Mouse (Mus musculus) heart, postnatal 4 days (tissue): ENCODE measurements around the gene Ethe1. TPM values are rescaled to one million over a fixed set of nuclear protein-coding genes. Genes with fewer than 3 reads are reported as not detected.

Source experiments
- DNase-seq: peaks from one replicate; pipeline ENCODE4 v3.0.0; 2021
- total RNA-seq, 2 experiments: library from RNA; stranded (reverse); gene quantifications; 2 replicates each; pipeline ENCODE4 v1.2.3; 2021

The Ethe1 gene
- total RNA-seq, 2 experiments from 2014 or later, result 15.9 to 16.9 TPM

DNA sequence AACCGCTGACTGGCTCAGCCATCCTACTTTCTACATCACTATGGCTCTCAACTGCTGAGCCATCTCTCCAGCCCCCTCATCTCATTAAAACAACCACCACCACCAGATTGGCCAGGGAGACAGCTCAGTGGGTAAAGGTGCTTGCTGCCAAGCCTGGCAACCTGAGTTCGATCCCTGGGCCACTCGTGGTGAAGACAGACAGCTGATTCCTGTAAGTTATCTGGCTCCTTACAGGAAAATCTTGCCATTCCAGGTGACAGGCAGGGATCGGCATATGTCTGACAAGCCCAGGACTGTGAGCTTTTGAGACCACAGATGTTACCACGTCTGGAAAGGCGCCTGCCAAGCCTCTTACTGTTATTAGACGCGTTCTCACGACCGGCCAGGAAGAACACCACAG, 9.5 kb upstream of the Ethe1 start:
- DNase-seq, result no peak

DNA sequence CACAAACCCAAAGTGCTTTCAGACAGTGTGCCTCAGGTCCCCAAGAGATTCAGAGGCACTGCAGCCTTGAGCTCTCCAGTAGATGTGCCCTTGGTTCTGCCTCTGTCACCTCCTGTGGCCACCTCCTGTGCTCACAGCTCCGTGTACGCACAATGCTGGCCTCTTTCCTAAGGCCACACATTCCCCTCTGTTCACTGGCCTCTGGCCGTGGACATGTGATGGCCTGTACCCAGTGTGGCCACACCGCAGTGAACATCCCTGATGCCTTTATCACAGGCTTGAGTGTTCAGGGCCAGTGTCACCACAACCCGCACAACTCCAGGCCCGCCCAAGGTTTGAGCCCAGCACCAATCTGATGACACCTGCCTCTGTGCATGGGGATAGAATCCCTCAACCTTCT, 2.5 kb upstream of the Ethe1 start:
- DNase-seq, result no peak

DNA sequence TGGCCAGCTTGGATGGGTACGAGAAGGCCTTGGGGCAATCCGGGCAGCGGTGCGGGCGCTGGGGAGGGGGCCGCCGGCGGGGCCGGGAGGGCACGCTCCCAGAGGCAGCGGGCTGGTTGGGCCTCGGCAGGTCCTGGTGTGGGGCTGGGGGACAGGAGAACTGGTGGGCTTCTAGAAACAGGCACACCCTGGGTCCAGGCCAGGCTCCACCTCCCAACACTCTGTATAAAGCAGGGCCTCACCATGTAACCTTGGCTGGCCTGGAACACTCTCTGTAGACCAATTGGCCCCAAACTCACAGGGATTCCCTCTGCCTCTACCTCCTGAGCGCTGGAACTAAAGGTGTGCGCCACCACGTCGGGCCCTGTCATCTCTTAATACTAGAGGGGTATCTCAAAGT, 1.3 kb upstream of the Ethe1 start:
- DNase-seq, result no peak

DNA sequence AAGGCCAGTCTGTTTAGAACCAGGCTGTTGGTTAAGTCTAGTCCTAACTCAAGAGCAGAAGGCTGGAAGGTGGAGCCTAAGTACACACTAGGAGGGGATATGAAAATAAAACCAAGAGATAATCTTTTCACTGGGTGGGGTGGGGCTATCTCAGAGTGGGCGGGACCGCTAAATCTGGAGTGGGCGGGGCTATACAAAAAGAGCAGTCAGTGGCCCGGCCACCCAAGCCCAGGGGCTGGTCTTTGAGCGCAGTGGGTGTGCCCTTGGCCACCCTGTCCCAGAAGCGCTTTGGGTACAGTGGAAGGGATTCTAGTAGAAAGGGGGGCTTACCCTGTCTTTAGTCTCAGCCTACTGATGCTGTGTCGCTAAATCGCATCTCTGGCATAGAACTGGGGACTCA, 515 bp upstream of the Ethe1 start:
- no peak for DNase-seq

DNA sequence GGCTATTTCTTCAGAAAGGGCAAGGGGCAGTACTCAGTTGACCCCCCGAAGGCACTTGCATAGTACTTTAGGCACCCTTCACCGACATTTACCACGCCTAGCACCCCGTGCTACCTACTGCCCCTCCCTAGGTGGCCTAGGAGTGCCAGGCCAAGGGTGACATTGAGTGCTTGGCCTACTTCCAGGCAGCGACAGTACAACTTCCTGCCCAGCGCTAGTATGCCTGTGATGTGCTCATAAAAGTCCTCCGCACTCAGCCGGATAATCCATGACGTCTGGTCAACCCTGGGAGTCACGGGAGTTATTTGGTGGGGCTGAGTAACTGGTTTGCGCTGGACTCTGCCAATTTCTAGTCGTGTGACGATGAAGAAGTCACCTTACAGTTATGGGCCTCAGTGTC, 993 bp downstream of the Ethe1 start:
- peak; percentile 67 for DNase-seq

DNA sequence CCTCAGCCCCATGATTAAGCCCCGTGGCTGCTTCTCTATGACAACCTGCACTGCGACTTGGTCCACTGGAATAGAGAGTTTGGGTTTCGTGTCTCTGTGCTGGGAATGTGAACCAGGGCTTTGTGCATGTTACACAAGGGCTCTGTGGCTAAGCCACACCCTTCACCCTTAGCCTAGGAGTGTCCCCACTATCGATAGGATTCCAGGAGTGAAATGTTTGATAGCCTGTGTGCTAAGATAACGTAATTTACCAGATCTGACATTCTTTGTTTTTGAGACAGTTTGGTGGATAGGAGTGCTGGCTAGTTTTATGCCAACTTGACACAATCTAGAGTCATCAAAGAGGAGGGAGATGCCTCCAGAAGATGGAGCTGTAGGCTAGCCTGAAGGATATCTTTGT, 4.4 kb downstream of the Ethe1 start:
- DNase-seq, result no peak

DNA sequence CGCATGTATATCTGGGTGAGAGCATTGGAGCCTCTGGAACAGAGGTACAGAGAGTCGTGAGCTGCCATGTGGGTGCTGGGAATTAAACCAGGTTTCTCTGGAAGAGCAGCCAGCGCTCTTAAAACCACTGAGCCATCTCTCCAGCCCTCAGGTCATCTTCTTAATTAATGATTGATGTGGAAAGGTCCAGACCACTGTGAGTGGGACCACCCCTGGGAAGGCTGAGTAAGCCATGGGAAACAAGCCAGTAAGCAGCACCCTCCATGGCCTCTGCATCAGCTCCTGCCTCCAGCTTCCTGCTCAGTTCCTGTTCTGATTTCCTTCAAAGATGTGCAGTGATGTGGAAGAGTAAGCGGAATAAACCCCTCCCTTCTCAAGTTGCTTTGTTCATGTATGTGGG, 4.8 kb downstream of the Ethe1 start:
- DNase-seq, result no peak

DNA sequence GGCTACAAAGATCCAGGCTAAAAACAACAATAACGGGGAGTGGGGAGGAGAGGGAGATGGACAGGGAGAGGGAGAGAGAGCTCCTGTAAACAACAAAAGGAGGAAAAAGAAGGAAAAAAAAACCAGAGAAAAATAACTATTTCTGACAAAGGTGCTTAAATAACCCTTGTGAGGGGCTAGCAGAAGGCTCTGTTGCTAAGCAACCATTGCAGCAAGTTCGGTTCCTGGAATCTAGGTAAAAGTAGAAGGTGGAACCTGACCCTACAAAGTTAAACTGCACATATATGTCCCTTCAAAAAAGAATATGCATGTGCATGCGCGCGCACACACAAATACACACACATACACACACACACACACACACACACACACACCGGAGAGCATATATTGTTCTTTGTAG, 5.4 kb downstream of the Ethe1 start:
- no peak for DNase-seq

DNA sequence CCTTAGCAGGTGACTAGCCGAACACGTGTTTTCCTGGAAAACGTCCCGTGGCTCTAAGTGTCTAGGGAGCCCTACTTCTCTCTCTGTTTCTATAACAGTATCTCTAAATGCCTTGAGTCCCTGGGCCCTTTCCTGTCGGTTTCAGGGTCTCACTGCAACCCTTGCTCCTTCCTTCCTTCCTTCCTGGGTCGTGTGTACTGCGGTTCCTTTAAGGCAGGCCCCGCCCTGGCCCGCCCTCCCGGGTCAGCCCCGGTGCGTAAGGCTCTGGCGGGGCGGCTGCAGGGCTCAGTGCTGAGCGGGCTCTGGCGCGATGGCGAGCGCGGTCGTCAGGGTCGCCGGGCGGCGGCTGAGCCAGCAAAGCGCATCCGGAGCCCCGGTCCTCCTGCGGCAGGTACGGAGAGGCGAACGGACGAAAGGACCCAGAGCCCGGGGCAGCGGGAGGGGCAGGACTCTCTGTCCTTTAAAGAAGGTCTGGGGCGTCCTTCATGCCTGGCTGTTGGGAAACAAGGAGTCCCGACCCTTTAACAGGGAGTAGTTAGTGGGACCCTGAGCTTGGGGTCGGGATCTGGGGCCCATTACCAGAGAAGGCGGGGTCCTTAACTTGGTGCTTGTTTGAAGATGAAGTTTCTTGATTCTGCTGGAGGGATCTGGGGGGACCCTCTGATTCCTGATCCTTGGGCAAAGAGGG, 6.4 kb downstream of the Ethe1 start:
- DNase-seq, result peak; percentile 77

DNA sequence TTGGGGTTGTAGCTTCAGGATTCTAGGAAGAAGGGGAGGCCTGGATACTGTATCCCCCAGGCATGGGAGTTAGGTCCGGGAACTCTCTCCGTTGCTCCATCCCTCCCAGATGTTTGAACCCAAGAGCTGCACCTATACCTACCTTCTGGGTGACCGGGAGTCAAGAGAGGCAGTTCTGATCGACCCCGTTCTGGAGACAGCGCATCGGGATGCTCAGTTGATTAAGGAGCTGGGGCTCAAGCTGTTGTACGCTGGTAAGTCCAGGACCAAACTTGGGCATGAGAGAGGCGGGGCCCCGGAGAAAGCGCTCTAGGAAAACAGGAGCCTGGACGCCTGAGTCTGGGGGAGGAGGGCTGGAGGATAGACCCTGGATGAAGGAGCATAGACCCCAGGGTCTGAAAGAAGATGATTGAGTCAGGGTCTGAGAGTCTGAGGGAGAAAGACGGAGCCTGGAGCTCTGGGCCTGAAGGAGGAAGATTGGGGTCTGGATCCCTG, 7.0 kb downstream of the Ethe1 start:
- DNase-seq, result no peak

DNA sequence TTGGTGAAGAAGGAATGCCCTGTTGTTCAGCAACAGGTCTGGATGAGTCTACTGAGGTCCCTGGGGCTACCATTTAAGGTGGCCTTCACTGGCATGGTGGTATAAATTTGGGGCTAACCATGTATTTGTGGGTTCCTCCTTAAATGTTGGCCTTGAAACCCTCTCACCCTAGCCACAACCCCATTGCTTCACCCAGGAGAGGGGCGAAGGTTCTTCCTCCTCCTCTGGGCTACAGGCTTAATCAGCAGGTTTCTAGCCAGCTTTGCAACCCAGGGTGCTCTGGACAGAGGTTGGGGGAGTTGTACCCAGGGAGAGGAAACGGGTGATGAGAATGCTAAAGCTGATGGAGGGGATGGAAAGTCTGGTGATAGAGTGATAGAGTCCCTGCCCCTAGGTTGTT, 8.1 kb downstream of the Ethe1 start:
- no peak for DNase-seq

DNA sequence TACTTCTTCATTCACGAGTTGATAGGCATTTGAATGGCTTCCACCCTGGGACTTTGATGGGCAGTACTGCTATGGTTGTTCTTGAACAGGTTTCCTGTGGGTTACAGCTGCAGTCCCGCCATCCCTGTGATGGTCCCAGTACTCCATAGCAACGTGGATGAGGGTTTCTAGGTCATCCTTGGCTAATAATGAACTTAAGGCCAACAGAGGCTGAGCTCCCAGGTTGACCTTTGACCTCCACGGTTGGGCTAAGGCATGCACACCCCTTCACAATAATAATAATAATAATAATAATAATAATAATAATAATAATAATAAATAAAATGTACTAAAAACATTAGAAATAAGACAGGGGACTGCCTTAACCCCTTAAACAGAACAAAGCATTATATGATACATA, 10.8 kb downstream of the Ethe1 start:
- no peak for DNase-seq

DNA sequence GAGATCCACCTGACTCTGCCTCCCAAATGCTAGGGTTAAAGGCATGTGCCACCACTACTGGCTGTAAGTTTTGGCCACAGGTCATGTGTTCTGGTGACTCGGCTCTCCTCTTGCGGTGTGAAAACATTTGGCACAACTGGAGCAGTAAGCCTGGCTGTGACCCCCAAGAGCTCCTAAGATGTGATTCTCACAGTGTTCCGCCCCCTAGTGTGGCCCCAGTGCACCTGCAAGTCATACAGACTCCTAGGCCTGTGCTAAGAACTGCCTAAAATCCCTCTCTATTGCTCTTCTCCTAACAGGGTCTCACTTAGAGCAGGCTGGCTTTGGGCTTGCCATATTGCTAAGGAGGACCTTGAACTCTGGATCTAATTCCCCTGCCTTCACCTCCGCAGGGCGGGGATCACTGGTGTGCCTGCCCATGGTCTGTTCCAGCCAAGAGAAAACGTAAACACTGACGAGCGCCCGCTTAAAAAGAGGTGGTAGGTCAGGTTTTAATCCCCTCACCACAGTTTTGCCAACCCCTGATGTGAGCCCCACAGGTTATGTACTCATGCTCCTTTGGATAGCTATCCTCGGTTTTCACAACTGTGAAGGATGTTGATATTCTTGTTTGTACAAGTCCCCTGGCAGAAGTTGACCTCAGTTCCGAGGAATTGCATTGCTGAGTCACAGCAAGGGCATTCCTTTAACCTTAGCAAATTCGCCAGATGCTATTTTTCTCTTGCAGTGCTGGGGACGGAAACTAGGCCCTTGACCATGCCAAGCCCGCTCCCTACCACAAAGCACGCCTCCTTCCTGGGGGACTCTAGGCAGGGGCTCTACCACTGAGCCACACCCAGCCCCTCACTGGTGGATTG, 12.1 kb downstream of the Ethe1 start:
- no peak for DNase-seq

DNA sequence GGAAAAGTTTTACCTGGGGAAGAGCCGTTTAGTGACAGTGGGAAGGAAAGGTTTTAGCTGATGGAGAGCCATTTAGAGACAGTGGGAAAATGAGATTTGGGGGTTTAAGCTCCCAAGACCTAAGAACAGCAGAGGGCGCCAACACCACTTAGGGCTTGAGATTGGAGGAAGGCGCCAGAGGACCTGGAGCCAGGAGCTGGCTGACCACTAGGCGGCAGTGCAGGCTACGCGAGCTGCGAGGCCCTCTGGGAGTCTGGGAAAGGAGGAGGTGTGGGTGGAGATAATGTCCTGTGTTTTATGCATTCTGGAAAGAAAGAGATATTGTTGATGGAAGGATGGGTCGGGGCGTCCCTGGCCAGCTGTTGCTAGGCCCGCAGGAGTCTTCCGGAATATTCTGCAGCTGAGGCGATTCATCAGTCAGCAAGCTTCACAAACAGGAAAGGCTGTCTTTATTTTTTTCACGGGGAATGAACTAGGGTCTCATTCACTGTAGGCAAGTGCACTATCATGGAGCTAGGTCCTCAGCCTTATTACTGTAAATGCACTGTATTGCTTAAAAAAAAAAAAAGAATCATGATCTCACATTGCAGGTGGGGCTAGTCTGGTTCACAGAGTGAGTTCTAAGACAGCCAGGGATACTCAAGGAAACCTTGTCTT, 13.7 kb downstream of the Ethe1 start:
- DNase-seq, result peak; percentile 99

DNA sequence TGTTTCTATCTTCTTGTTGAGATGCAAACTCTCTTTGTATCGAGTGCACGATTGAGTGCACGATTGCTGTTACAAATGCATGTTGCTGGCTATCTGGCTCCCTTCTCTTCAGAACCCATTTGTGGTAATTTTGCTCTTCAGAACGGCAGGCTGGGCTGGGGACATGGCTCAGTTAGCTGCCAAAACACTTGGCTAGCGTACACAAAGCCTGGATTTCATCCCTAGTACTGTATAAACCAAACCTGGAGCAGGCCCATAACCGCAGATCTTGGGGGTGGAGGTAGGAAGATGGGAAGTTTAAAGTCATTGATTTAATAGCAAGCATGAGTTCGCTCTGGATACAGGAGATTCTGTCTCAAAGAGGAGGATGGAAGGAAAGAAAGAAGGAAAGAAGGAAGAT, 18.2 kb downstream of the Ethe1 start:
- DNase-seq, result no peak

DNA sequence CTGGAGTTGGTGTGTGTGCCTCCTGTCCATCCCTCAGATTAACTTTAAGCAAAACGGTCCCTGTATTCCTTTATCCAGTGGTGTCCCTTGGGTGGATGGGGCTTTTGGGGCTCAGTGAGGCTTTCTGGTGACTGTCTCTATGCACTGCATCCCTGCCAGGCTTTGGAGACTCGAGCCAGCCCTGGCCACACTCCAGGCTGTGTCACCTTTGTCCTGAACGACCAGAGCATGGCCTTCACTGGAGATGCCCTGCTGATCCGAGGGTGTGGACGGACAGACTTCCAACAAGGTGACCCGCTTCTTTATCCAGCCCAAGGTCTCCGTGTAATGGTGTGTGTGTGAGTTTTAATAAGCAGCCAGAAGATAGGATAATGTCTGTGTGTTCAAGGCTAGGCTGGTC, 18.7 kb downstream of the Ethe1 start:
- no peak for DNase-seq

DNA sequence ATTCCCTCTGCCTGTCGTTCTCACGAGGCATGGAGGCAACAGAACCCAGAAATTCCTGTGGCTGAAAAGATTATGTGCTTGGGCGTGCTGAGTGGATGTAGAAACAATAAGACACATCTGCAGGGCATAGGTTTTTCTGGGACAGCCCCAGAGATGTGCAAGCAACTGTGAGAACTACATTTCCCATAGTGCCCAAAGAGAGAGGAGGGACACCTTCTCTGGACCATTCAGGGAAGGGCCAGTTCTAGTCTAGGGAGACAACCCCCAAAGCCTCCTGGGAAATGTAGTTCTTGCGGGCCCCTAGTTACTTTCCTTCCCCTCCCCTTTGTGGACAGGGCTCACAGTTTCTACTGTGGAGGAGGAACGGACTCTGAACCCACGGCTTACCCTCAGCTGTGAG, 20.7 kb downstream of the Ethe1 start:
- DNase-seq, result peak; percentile 63

DNA sequence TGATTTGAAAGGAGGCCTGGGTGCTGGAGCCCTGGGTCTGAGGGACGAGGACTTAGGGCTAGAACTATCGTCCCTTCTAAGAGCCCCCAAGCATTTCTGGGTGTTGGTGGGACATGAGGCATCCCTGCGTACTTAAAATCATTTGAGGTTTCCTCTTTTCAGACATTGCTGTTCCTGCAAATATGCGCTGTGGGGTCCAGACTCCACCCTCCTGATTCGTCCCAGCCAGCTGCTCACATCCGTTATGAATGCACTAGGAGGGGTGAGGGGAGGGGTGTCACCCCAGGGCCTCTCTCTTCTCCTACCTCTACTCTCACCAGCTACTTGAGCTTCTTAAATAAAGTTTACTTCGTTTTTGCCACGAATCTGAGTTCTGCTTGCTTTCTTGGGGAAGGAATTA, 21.2 kb downstream of the Ethe1 start:
- no peak for DNase-seq

DNA sequence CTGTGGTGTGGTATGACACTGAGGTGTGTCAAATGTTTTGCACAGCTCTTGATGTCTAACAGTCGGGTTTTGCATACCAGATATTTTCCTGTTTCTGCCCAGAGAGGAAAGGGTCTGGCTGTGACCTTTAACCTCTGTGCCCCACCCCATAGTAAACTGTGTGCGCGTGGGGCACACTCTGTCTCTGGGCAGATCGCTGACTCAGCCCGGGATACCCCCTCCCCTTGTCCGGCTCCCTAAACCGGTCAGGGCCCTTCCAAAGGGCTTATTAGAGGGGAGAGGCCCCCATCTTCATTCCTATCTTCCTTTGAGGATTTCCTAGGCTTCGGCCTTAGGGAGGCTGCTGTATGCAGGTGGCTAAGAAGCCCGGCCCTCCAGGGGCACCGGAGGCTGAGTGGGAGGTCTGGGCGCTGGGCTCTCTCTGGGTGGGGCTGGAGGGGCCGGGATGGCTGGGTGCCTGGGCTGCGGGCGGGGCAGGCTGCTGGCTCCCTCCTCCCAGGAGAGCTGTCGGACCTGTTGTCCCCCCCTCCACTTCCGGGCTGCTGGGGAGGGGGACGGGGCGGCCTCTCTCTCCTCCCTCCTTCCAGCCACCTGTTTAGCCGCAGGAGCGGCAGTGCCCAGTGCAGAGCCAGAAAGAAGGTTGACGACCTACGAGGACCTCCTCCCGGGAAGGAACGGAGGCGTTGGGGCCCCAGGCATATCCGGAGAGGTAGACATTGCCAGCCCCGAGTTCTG, 23.0 kb downstream of the Ethe1 start, which contains the start of gene Phldb3:
TSS of gene Phldb3 (plus strand) at position 620 of the 735 bp plus-strand sequence.
- DNase-seq, result no peak

DNA sequence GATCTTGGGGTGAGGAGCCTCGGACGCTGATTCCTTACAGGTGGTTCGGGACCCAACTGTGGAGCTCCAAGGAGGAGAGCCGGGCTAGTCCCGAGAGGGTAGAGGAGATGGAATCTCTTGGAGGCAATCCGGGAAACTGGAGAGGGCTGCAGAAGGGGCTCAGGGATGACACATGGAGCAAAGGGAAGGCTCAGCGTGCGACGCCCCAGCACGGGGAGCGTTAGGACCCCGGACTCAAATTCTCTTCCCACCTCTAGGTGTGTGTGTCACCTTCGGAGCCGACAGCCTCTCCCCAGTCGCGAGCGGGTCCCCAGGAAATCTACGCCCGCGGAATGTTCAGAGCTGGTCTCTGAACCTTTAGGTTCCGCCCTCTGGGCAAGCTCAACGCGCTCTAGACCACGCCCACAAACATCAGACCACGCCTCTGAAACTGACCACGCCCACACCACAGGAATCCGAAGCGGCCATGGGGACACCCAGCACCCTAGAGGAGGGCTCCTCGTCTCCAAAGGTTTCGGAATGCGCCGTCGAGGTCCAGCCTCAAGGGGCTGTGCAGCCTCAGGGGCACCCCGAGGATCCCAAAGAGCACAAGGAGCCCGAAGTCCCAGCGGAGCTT, 23.6 kb downstream of the Ethe1 start:
- DNase-seq, result peak; percentile 87

DNA sequence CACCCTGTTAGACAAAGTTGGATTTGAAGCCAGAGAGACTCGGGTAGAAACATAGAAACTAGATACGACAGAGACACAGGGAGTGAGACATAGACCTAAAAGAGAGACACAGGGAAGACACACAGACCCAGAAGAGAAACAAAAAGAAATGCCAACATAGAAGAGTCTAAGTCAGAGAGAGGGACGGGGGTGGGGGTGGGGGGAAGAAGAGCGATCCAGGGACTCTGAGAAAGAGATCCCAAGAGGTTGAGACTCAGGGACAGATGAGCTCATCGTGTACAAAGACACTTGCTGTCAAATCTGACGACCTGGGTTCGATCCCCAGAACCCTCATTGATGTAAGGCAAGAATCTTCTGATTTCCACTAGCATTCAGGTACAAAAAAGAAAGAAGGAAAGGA, 24.4 kb downstream of the Ethe1 start:
- DNase-seq, result no peak

DNA sequence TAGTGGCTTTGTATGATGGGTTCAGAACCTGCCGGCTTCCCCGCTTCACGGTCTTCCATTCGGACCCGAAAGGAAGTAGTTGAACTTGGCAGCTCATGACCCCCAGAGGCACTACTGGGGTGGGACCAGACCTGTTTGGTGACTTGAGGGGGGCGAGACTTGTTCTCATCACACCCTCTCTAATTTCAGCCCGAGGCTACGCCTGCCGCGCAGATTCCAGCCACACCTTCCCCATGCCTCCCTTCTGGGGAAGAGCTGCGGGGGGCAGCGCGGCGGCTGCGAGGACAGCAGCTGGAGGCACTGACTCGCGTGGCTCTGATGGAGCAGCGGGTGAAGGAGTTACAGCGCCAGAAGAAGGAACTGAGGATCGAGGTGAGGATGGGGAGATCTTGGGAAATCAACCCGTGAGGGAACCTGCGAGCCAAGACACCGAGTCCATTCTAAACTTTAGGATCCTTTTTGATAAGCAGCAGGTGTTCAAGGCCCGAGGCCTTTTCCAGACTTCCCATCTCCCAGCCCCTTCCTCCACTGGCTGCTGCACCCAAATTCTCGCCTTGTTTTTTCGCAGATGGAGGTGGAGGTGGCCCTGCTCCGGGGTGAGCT, 25.1 kb downstream of the Ethe1 start:
- DNase-seq, result no peak
